Mouse (Mus musculus): ENCODE measurements around the gene Uck2. TPM values are rescaled to one million over a fixed set of nuclear protein-coding genes. Genes with fewer than 3 reads are reported as not detected.

Uck2 gene
- total and polyA plus RNA-seq, 3 experiments: 191 to 643 (median 290) TPM

- H3K36me3 ChIP-seq (ENCODE audit: control insufficient read depth in 1 of 2, insufficient read depth in 2 of 2, low read length in 2 of 2): peaks cover 5 to 27% of the 10 kb centered on the region in 2 experiments
- peak; percentile 81 for DNase-seq (ENCODE audit: low read depth, low spot score)
- H3K27me3 ChIP-seq (ENCODE audit: control insufficient read depth in 1 of 2, insufficient read depth in 2 of 2, low read length in 2 of 2): no peaks in the 10 kb centered on the region
- peak; percentile 95 for TF ChIP-seq MXI1 (IDR thresholded peaks at IDR 0.05; ENCODE audit: low read depth, low read length)
- peak; percentile 66 to 71; a peak in 3 of 4 replicates for TF ChIP-seq POLR2A (IDR thresholded peaks at IDR 0.05; ENCODE audit: control insufficient read depth in 1 of 2, insufficient read depth in 1 of 2, low read depth in 1 of 2, low read length in 2 of 2, poor library complexity in 1 of 2)
- TF ChIP-seq E2F4 (IDR thresholded peaks at IDR 0.05; ENCODE audit: borderline replicate concordance, low read depth, low read length): peak; percentile 27; the same call in 1 of the 2 replicates
- no peak for TF ChIP-seq BHLHE40 (IDR thresholded peaks at IDR 0.05; ENCODE audit: borderline replicate concordance, low read depth, low read length)
- peak; percentile 4; the same call in 1 of the 2 replicates for TF ChIP-seq ZNF384 (IDR thresholded peaks at IDR 0.05; ENCODE audit: low read depth, low read length)
- TF ChIP-seq TBP (IDR thresholded peaks at IDR 0.05; ENCODE audit: low read depth, low read length): no peak
- no peak for TF ChIP-seq ELF1 (IDR thresholded peaks at IDR 0.05; ENCODE audit: low read depth, low read length)
- no peak for TF ChIP-seq SMC3 (IDR thresholded peaks at IDR 0.05; ENCODE audit: low read depth, low read length)
- TF ChIP-seq JUND (IDR thresholded peaks at IDR 0.05; ENCODE audit: low read depth, low read length): no peak
- peak; percentile 90 for TF ChIP-seq MAX (IDR thresholded peaks at IDR 0.05; ENCODE audit: low read length)
- peak; percentile 96 for TF ChIP-seq MYC (IDR thresholded peaks at IDR 0.05; ENCODE audit: low read depth, low read length)
- no peaks in the 10 kb centered on the region for H3K9me3 ChIP-seq (replicated peaks; ENCODE audit: insufficient read depth, low read length)
- peaks cover 7 to 23% of the 10 kb centered on the region in 2 experiments for H3K4me1 ChIP-seq (ENCODE audit: control insufficient read depth in 1 of 2, insufficient read depth in 2 of 2, low read length in 2 of 2)
- peak overlapping the region; percentile 90 to 99 for H3K4me3 ChIP-seq (ENCODE audit: control insufficient read depth in 1 of 2, insufficient read depth in 1 of 2, low read depth in 2 of 2, low read length in 2 of 2)
- peak overlapping the region; percentile 87 for H3K27ac ChIP-seq (ENCODE audit: control insufficient read depth, low read depth, low read length)
- peak overlapping the region; percentile 93 for H3K9ac ChIP-seq (ENCODE audit: control insufficient read depth, low read depth, low read length, poor library complexity, severe bottlenecking)
- H3K79me2 ChIP-seq (ENCODE audit: control insufficient read depth, insufficient read depth, low read length, poor library complexity): peaks cover 63% of the 10 kb centered on the region
These were observed 1.5 kb downstream of the Uck2 start for GRCm38 (mm10) chr1:167283441-167284257.

- Histone ChIP-seq H3K4me1 (ENCODE audit: control insufficient read depth in 1 of 2, insufficient read depth in 2 of 2, low read length in 2 of 2) (peaks cover 4 to 19% of the 10 kb centered on the region in 2 experiments; a peak in 3 of 4 replicates), H3K4me3 (ENCODE audit: control insufficient read depth in 1 of 2, insufficient read depth in 1 of 2, low read depth in 2 of 2, low read length in 2 of 2) (peak overlapping the region; percentile 90 to 99), H3K36me3 (ENCODE audit: control insufficient read depth in 1 of 2, insufficient read depth in 2 of 2, low read length in 2 of 2) (peaks cover 5 to 22% of the 10 kb centered on the region in 2 experiments), H3K27me3 (ENCODE audit: control insufficient read depth in 1 of 2, insufficient read depth in 2 of 2, low read length in 2 of 2) (no peaks in the 10 kb centered on the region), H3K27ac (ENCODE audit: control insufficient read depth, low read depth, low read length) (peak overlapping the region; percentile 87), H3K9ac (ENCODE audit: control insufficient read depth, low read depth, low read length, poor library complexity, severe bottlenecking) (peak overlapping the region; percentile 93), H3K9me3 (replicated peaks; ENCODE audit: insufficient read depth, low read length) (no peaks in the 10 kb centered on the region), H3K79me2 (ENCODE audit: control insufficient read depth, insufficient read depth, low read length, poor library complexity) (peaks cover 71% of the 10 kb centered on the region)
- no peak for DNase-seq (ENCODE audit: low read depth, low spot score)
- no peak for TF ChIP-seq TAL1 (IDR thresholded peaks at IDR 0.05; ENCODE audit: low read length)
- peak; percentile 40; the same call in 1 of the 2 replicates for TF ChIP-seq CHD1 (IDR thresholded peaks at IDR 0.05; ENCODE audit: low read depth, low read length)
- TF ChIP-seq EP300 (IDR thresholded peaks at IDR 0.05; ENCODE audit: low read depth in 1 of 2, low read length in 2 of 2): peak; percentile 18 to 51; a peak in 2 of 4 replicates
These were observed 2.4 kb downstream of the Uck2 start for GRCm38 (mm10) chr1:167282768-167283167.
